Mouse (Mus musculus) olfactory bulb, adult 2 months (tissue): ENCODE results near the gene Dlx5.

Experiments used
- CTCF ChIP-seq: fragments of 200-500 bp; IDR thresholded peaks from 2 replicates; pipeline ENCODE4 v1.5.1; 2012; ENCODE audit warnings: low read depth, mild to moderate bottlenecking, low read length, moderate library complexity; ENCODE audit not compliant: insufficient read depth
- POLR2A ChIP-seq: fragments of 200-500 bp; IDR thresholded peaks from 2 replicates; pipeline ENCODE4 v1.6.1; 2012; ENCODE audit warnings: mild to moderate bottlenecking, low read depth, low read length, moderate library complexity; ENCODE audit not compliant: insufficient read depth

DNA sequence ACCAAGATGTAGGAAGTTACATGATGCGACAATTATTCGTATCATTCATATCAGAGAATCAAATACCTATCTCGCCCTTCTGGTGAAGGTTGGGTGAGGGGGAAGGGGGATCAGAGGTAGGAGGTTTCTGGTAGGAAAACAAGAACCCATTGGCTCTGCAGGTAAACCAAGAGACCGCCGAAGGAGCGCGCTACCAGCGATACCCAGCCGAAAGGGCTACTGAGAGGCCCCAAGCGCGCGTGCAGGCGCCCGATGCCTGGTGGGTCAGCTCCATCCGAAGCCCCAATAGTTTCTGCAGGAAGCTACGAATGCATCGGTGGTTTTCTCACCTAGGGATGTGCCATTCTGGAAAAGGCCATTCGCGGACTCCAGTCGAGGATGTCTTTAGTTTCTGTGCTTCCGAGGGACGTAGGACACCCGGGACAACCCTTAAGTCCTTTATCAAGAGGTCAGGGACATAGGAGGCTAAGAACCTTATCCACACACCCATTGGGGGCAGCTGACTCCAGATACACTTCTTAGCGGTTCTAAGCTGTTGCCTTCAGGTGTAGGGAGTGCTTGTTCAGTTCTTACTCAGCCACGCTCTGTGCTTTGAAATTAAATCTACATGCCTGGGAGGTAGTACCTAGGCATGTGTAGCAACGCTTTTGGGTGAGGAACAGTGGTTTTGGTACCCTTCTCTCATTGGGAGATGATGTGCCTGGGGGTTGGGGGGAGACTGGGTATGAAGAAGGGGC lies 31.4 kb downstream of the Dlx5 start:
- TF ChIP-seq CTCF (no peak), POLR2A (no peak)
